Mouse (Mus musculus) cerebellum, adult 2 months (tissue): ENCODE measurements around the gene Mettl22. TPM values are rescaled to one million over a fixed set of nuclear protein-coding genes. Genes with fewer than 3 reads are reported as not detected.

ENCODE experiments used
- DNase-seq, 2 experiments: peaks; one replicate each; pipeline ENCODE4 v3.0.0; 2021
- H3K27ac ChIP-seq: fragments of 200-500 bp; 2 replicates; pipeline ENCODE4 v1.5.1; 2012; ENCODE audit warnings: low read length, control low read depth, inconsistent platforms; ENCODE audit not compliant: insufficient read depth
- H3K27me3 ChIP-seq: fragments of 200-500 bp; 2 replicates; pipeline ENCODE4 v1.6.1; 2012; ENCODE audit warnings: inconsistent platforms, mild to moderate bottlenecking, low read length, moderate library complexity; ENCODE audit not compliant: control insufficient read depth, insufficient read depth
- H3K4me1 ChIP-seq: fragments of 200-500 bp; 2 replicates; pipeline ENCODE4 v1.6.1; 2011; ENCODE audit warnings: low read length; ENCODE audit not compliant: control insufficient read depth, insufficient read depth
- H3K4me3 ChIP-seq: fragments of 200-500 bp; replicated peaks from 2 replicates; pipeline ENCODE3; 2011; ENCODE audit warnings: mild to moderate bottlenecking, low read depth, low read length, control low read depth; ENCODE audit not compliant: insufficient read depth
- CTCF ChIP-seq: fragments of 200-500 bp; IDR thresholded peaks from 2 replicates; pipeline ENCODE4 v1.5.1; 2011; ENCODE audit warnings: low read depth, mild to moderate bottlenecking, control low read depth, low read length, moderate library complexity, borderline replicate concordance; ENCODE audit not compliant: insufficient read depth
- POLR2A ChIP-seq: fragments of 200-500 bp; IDR thresholded peaks from 2 replicates; pipeline ENCODE4 v1.6.1; 2011; ENCODE audit warnings: low read length, control low read depth, borderline replicate concordance; ENCODE audit not compliant: insufficient read depth
- WGBS: fragments of 180-500 bp; shearing (Covaris S2); methylation state at CpG from one replicate; pipeline ENCODE4 v1.1.7; 2018; 5-methylcytosine and 5-hydroxymethylcytosine counted together
- polyA plus RNA-seq: library from polyadenylated mRNA; depleted of rRNA; stranded (reverse); fragments of >200 nt; gene quantifications from 2 replicates; pipeline ENCODE4 v1.2.3, GENCODE M21; 2012

The Mettl22 gene
- polyA plus RNA-seq, 1 experiment, result 76.6 TPM

GRCm38 (mm10) chr16:8432616-8433015, 38.0 kb upstream of the Mettl22 start:
- Histone ChIP-seq H3K27ac (no peak overlapping the region), H3K4me1 (no peaks in the 10 kb centered on the region), H3K4me3 (no peak overlapping the region), H3K27me3 (no peaks in the 10 kb centered on the region)
- DNase-seq, result no peak
- WGBS, result 89% methylated on average over 3 of the region's 3 CpGs
- no peak for TF ChIP-seq POLR2A
- TF ChIP-seq CTCF, result no peak

DNA sequence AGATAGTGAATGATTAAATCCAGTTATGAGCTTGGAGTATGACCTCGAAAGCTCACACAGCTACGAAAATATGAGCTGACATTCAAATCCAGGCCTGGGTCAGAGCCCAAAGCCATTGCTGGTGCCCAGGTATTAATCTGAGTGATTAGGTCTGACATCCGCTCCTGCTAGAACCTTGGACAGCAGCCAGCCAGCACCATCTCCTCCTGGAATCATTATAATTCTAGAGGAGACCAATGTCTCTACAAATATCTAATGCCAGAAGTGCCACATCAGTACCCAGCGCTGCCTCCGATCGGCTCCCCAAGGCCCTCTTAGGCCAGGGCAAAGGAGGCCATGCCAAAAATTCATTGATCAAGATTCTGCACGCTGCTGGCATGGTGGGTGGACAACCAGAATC, 25.7 kb upstream of the Mettl22 start:
- no peaks in the 10 kb centered on the region for H3K27me3 ChIP-seq
- DNase-seq, result no peak
- no peak for TF ChIP-seq POLR2A
- TF ChIP-seq CTCF, result no peak
- H3K4me1 ChIP-seq, result no peaks in the 10 kb centered on the region
- H3K4me3 ChIP-seq, result no peak overlapping the region
- 31% methylated on average over 7 of the region's 7 CpGs for WGBS
- no peak overlapping the region for H3K27ac ChIP-seq

DNA sequence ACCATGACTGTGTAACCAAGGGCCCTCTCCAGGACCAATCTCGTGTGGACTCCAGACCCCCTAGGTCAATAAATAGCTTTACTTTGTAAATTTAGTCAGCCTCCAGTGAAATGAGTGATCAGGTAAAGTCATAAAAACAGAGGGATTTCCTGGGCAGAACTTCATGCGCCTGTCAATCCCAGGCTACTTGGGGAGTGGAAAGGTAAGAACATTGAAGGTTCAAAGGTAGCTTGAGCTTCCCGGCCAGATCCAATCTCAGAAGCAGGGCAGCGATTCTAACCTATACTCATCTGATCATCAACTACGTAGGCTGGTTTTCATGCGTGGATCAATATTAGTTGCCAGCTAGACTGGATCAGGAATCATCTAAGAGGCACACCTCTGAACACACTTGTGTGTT, 24.3 kb upstream of the Mettl22 start:
- no peak for TF ChIP-seq CTCF
- no peak for TF ChIP-seq POLR2A
- Histone ChIP-seq H3K4me1 (no peaks in the 10 kb centered on the region), H3K27me3 (no peaks in the 10 kb centered on the region), H3K27ac (no peak overlapping the region), H3K4me3 (no peak overlapping the region)
- no peak for DNase-seq
- WGBS, result 95% methylated on average over 6 of the region's 6 CpGs

GRCm38 (mm10) chr16:8453301-8453700, 17.3 kb upstream of the Mettl22 start:
- DNase-seq, result no peak
- 94% methylated on average over 2 of the region's 2 CpGs for WGBS
- TF ChIP-seq POLR2A (no peak), CTCF (no peak)
- H3K27me3 ChIP-seq, result no peaks in the 10 kb centered on the region
- no peak overlapping the region for H3K4me3 ChIP-seq
- H3K27ac ChIP-seq, result no peak overlapping the region
- H3K4me1 ChIP-seq, result no peaks in the 10 kb centered on the region; the same call in 1 of the 2 replicates

GRCm38 (mm10) chr16:8455221-8455620, 15.4 kb upstream of the Mettl22 start:
- Histone ChIP-seq H3K27ac (no peak overlapping the region), H3K4me1 (no peaks in the 10 kb centered on the region; the same call in 1 of the 2 replicates), H3K4me3 (no peak overlapping the region), H3K27me3 (no peaks in the 10 kb centered on the region)
- no peak for DNase-seq
- TF ChIP-seq POLR2A, result no peak
- TF ChIP-seq CTCF, result no peak
- WGBS, result 78% methylated on average over 2 of the region's 2 CpGs

DNA sequence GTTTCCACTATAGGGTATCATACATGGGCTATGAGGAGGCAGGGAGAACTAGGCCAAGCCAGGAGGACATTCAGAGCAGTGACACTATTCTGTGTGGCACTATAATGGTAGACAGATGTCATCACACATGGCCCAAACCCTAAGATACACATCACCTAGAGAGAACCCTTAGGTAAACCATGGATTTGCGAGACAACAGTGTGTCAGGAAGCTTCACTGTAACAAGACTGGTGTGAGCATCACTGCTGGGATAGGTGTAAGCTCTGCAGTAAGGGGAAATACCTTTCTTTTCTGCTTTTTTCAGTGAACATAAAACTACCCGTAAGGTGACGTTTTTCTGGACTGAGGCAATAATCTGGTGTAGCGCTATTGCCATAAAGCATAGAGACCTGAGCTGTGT, 12.2 kb upstream of the Mettl22 start:
- DNase-seq, result no peak
- TF ChIP-seq POLR2A, result no peak
- TF ChIP-seq CTCF, result no peak
- Histone ChIP-seq H3K27me3 (no peaks in the 10 kb centered on the region), H3K4me1 (no peaks in the 10 kb centered on the region; the same call in 1 of the 2 replicates), H3K4me3 (no peak overlapping the region), H3K27ac (no peak overlapping the region)
- 92% methylated on average over 4 of the region's 4 CpGs for WGBS

GRCm38 (mm10) chr16:8459098-8459497, 11.5 kb upstream of the Mettl22 start:
- Histone ChIP-seq H3K4me1 (no peaks in the 10 kb centered on the region; the same call in 1 of the 2 replicates), H3K27me3 (no peaks in the 10 kb centered on the region), H3K4me3 (no peak overlapping the region), H3K27ac (no peak overlapping the region)
- WGBS, result 11% methylated on average over 6 of the region's 6 CpGs
- TF ChIP-seq CTCF, result peak; percentile 92
- no peak for TF ChIP-seq POLR2A
- peak; percentile 45 to 63 for DNase-seq

DNA sequence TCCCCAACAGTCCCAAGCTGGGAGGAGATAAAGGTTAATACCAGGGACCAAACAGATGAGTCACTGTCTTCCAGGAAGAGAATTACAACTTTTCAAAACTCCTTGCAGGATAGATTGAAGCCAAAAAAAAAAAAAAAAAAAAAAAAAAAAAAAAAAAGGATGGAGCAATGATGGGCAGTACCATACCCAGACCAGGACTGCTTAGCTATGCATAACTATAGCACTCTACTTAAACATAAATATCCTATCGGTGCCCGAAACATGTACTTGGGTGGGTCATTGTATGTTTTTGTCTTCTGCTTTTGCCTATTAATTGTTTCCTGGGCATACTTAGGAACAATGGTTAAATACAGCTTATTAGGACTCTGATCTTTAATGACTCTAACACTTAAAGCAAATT, 456 bp upstream of the Mettl22 start:
- no peak for DNase-seq
- 91% methylated on average over 2 of the region's 2 CpGs for WGBS
- no peak overlapping the region for H3K4me3 ChIP-seq
- no peaks in the 10 kb centered on the region for H3K4me1 ChIP-seq
- no peaks in the 10 kb centered on the region; the same call in 1 of the 2 replicates for H3K27me3 ChIP-seq
- no peak for TF ChIP-seq POLR2A
- no peak for TF ChIP-seq CTCF
- H3K27ac ChIP-seq, result no peak overlapping the region

- no peak overlapping the region for H3K4me3 ChIP-seq
- WGBS, result 91% methylated on average over 9 of the region's 9 CpGs
- no peaks in the 10 kb centered on the region for H3K27me3 ChIP-seq
- DNase-seq, result no peak
- TF ChIP-seq POLR2A, result no peak
- TF ChIP-seq CTCF, result no peak
- no peak overlapping the region for H3K27ac ChIP-seq
- no peaks in the 10 kb centered on the region for H3K4me1 ChIP-seq
These were observed 16.9 kb downstream of the Mettl22 start for GRCm38 (mm10) chr16:8487396-8488005.
